Mouse (Mus musculus) ES-Bruce4 (cell line): ENCODE data around the gene Nfe2. TPM values are rescaled to one million over a fixed set of nuclear protein-coding genes. Genes with fewer than 3 reads are reported as not detected.

Experiments
- H3K27ac ChIP-seq: 2 replicates; pipeline ENCODE4 v1.5.1; 2012; ENCODE audit warnings: low read length, inconsistent platforms; ENCODE audit not compliant: insufficient read depth
- H3K27me3 ChIP-seq: 2 replicates; pipeline ENCODE4 v1.6.1; 2012; ENCODE audit warnings: mild to moderate bottlenecking, low read length, inconsistent platforms; ENCODE audit not compliant: control insufficient read depth, poor library complexity, insufficient read depth, severe bottlenecking
- H3K36me3 ChIP-seq: 2 replicates; pipeline ENCODE4 v1.6.1; 2012; ENCODE audit warnings: inconsistent platforms, mild to moderate bottlenecking, low read length, moderate library complexity; ENCODE audit not compliant: control insufficient read depth, poor library complexity, insufficient read depth, severe bottlenecking
- H3K4me1 ChIP-seq: one replicate; pipeline ENCODE4 v1.8.1; 2011; ENCODE audit warnings: low read length; ENCODE audit not compliant: control insufficient read depth, insufficient read depth
- H3K4me3 ChIP-seq: 2 replicates; pipeline ENCODE4 v1.5.1; 2011; ENCODE audit warnings: low read depth, mild to moderate bottlenecking, low read length
- H3K9ac ChIP-seq: 2 replicates; pipeline ENCODE4 v1.6.1; 2012; ENCODE audit warnings: low read depth, mild to moderate bottlenecking, inconsistent platforms; ENCODE audit not compliant: poor library complexity, severe bottlenecking
- H3K9me3 ChIP-seq: replicated peaks from 2 replicates; pipeline ENCODE4 v1.6.1; 2012; ENCODE audit warnings: mild to moderate bottlenecking, low read length, inconsistent platforms; ENCODE audit not compliant: control insufficient read depth, poor library complexity, insufficient read depth, severe bottlenecking
- CTCF ChIP-seq: IDR thresholded peaks from one replicate; pipeline ENCODE4 v1.8.1; 2011; ENCODE audit warnings: low read depth, low read length
- EP300 ChIP-seq: IDR thresholded peaks from 2 replicates; pipeline ENCODE4 v1.6.1; 2011; ENCODE audit warnings: low read depth, low read length; ENCODE audit not compliant: insufficient read depth
- POLR2A ChIP-seq: IDR thresholded peaks from one replicate; pipeline ENCODE4 v1.8.1; 2011; ENCODE audit warnings: low read length; ENCODE audit not compliant: insufficient read depth
- polyA plus RNA-seq: library from polyadenylated mRNA; stranded (reverse); fragments of >200 nt; gene quantifications from 2 replicates; pipeline ENCODE4 v1.2.4, GENCODE M21; 2011; ENCODE audit warnings: low read depth; ENCODE audit not compliant: missing spikeins, insufficient read depth, insufficient read length

Nfe2 gene
- polyA plus RNA-seq, 1 experiment: not detected

DNA sequence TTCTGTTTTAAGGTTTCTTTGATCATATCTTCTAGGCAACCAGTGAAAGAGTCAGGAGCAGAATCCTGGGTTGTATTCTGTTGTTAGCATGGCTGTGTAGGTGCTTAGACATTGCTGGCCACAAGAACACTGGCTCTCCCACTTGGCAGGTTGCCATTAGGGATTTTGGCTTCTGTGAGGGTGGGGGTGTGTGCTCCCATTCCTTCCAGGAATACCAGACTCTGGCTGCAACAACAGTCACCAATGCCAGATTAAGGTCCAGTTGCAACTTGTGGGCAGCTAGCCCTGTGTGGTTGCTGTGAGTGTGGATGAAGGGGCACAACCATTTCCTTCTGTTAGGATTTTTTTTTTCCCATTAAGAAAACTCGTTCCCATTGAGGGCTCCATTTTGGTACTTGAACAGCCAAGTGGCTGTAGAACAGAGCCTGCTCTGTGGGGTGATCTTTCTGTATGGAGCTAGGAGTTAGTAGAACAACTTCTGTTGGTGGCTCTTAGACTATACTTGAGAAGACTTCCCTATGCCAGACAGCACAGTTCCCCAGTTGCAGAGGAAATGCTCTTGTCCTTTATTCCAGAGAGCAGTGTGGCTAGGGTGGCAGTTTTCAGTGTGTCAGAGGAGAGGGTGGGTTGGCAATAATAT, 27.7 kb upstream of the Nfe2 start:
- TF ChIP-seq CTCF: no peak
- no peak for TF ChIP-seq POLR2A
- TF ChIP-seq EP300: no peak
- no peak overlapping the region for H3K27ac ChIP-seq
- no peaks in the 10 kb centered on the region for H3K9me3 ChIP-seq
- no peak overlapping the region for H3K9ac ChIP-seq
- H3K4me1 ChIP-seq: no peaks in the 10 kb centered on the region
- no peak overlapping the region for H3K4me3 ChIP-seq
- H3K27me3 ChIP-seq: no peaks in the 10 kb centered on the region
- H3K36me3 ChIP-seq: peaks cover 7% of the 10 kb centered on the region

DNA sequence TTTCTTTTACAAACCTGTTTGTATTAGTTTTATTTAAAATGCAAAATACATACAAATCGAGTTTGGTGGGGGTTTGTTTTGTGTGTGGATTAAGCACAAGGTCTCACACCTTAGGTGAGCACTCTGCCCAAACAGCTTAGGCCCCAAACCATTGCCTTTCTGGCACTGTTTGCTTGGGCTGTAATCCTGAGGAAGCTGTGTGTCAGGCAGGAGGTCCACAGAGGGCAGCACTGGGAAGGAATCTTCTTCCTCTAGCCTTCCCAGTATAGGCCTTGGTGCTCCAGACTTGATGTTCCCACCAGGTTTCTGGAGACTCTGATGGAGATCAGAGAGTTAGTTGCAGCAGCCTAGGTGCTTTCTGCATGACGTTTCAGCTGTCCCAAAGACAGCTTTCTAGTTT, 26.4 kb upstream of the Nfe2 start:
- TF ChIP-seq EP300 (no peak), CTCF (no peak), POLR2A (no peak)
- H3K27ac ChIP-seq: no peak overlapping the region
- no peaks in the 10 kb centered on the region for H3K9me3 ChIP-seq
- H3K4me1 ChIP-seq: no peaks in the 10 kb centered on the region
- H3K4me3 ChIP-seq: no peak overlapping the region
- H3K27me3 ChIP-seq: no peaks in the 10 kb centered on the region
- no peak overlapping the region for H3K9ac ChIP-seq
- peaks cover 3% of the 10 kb centered on the region; the same call in 1 of the 2 replicates for H3K36me3 ChIP-seq

DNA sequence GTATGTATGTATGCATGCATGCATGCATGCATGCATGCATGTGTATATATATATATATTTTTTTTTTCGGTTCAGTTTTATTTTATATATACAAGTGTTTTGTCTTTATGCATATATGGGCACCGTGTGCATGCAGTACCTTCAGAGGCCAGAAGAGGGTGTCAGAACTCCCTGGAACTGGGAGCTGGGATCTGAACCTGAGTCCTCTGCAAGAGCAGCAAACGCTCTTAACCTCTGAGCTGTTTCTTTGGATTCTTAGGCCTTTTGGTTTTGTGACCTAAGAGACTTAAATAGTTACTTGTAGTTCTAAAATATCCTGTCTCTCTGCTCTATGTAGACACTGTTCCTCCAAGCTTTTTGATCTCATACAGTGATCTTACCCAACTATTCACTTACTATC, 25.9 kb upstream of the Nfe2 start:
- no peaks in the 10 kb centered on the region; the same call in 1 of the 2 replicates for H3K36me3 ChIP-seq
- TF ChIP-seq CTCF: peak; percentile 67
- TF ChIP-seq POLR2A: no peak
- no peaks in the 10 kb centered on the region for H3K27me3 ChIP-seq
- H3K27ac ChIP-seq: no peak overlapping the region
- no peak overlapping the region for H3K9ac ChIP-seq
- no peaks in the 10 kb centered on the region for H3K9me3 ChIP-seq
- no peak overlapping the region for H3K4me3 ChIP-seq
- H3K4me1 ChIP-seq: no peaks in the 10 kb centered on the region

DNA sequence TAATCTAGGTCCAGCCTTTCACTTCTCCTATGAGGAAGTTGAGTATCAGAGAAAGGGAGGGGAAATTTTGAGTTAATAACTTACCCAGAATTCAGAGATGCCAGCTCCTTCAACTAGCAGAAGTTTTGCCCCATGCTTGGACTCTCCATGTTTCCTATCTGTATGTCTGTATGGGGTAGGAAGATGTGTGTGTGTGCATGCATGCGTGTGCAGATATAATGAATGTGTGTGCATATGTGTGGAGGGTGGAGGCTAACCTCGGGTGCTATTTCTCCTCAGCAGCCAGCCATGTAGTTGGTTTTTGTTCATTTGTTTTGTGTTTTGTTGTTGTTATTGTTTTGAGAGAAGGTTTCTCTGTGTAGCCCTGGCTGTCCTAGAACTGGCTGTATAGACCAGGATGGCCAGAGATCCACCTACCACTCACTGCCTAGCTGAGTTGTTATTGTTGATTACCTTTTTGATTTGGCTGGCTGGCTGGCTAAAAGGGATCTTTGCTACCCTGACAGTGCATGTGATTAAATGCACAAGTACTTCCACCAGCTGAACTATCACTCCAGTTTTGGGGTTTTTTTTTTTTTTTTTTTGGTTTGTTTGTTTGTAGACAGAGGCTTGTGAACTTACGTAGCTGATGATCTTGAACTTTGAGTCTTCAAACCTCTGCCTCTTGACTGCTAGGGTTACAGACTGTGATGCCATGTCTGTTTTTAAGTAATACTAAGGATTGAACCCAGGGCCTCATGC, 23.4 kb upstream of the Nfe2 start:
- Histone ChIP-seq H3K4me1 (no peaks in the 10 kb centered on the region), H3K27ac (no peak overlapping the region), H3K9ac (no peak overlapping the region), H3K27me3 (no peaks in the 10 kb centered on the region), H3K4me3 (no peak overlapping the region), H3K9me3 (no peaks in the 10 kb centered on the region), H3K36me3 (no peaks in the 10 kb centered on the region)
- TF ChIP-seq EP300 (no peak), CTCF (no peak), POLR2A (no peak)

DNA sequence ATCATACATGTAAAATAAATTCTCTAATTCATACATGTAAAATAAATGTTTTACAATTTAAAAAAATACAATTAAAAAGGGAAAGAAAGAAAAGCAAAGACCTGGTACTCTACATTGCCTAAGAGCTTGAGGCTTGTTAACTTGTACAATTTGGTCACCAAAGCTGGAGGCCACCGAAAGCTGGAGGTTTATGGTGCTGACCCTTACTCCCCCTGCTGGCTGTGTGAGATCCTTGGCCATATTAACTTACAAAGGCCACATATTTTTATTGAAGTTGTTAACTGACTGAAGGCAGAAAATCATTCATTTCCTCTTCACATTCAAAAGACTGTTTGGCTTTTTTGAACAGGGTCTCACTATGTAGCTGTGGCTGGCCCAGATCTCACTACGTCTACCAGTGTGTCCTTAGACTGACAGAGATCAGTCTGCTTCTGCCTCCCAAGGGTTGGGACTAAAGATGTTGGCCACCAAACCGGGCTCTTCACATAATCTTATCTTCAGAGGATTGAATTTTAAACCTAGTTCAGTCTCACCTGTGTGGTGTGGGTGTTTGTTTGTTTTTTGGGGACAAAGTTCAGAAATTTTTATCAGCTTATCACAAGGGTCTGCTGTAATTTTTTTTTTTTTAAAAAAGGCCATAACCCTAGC, 22.7 kb upstream of the Nfe2 start:
- no peaks in the 10 kb centered on the region for H3K4me1 ChIP-seq
- no peaks in the 10 kb centered on the region for H3K27me3 ChIP-seq
- no peak overlapping the region for H3K4me3 ChIP-seq
- H3K27ac ChIP-seq: no peak overlapping the region
- no peaks in the 10 kb centered on the region for H3K36me3 ChIP-seq
- no peaks in the 10 kb centered on the region for H3K9me3 ChIP-seq
- no peak for TF ChIP-seq EP300
- peak; percentile 61 for TF ChIP-seq CTCF
- no peak for TF ChIP-seq POLR2A
- no peak overlapping the region for H3K9ac ChIP-seq

DNA sequence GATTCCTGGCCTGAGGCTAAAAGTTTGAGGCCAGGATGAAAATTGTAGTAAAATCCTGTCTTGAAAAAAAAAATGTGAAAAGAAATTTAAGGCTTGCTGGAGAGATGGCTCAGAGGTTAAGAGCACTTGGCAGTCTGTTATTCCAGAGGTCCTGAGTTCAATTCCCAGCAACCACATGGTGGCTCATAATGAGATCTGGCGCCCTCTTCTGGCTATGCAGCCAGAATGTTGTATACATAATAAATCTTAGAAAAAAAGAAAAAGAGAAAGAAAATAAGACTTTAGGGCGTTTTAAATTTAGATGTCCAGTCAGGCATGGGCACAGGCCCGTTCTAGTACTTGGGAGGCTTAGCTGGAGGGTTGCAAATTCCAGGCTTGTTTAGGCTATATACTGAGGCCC, 21.5 kb upstream of the Nfe2 start:
- Histone ChIP-seq H3K36me3 (no peaks in the 10 kb centered on the region), H3K9me3 (no peaks in the 10 kb centered on the region), H3K9ac (no peak overlapping the region), H3K4me1 (no peaks in the 10 kb centered on the region), H3K4me3 (no peak overlapping the region), H3K27me3 (no peaks in the 10 kb centered on the region), H3K27ac (no peak overlapping the region)
- TF ChIP-seq CTCF: peak; percentile 10
- no peak for TF ChIP-seq POLR2A
